Mouse (Mus musculus): ENCODE measurements around the gene Cinp. TPM values are rescaled to one million over a fixed set of nuclear protein-coding genes. Genes with fewer than 3 reads are reported as not detected.

Cinp gene
- 91.0 and 100 TPM in 2 replicates for polyA plus RNA-seq (2015; fragmentation: Nextera tagmentation; extraction: Ambion mirVana)

DNA sequence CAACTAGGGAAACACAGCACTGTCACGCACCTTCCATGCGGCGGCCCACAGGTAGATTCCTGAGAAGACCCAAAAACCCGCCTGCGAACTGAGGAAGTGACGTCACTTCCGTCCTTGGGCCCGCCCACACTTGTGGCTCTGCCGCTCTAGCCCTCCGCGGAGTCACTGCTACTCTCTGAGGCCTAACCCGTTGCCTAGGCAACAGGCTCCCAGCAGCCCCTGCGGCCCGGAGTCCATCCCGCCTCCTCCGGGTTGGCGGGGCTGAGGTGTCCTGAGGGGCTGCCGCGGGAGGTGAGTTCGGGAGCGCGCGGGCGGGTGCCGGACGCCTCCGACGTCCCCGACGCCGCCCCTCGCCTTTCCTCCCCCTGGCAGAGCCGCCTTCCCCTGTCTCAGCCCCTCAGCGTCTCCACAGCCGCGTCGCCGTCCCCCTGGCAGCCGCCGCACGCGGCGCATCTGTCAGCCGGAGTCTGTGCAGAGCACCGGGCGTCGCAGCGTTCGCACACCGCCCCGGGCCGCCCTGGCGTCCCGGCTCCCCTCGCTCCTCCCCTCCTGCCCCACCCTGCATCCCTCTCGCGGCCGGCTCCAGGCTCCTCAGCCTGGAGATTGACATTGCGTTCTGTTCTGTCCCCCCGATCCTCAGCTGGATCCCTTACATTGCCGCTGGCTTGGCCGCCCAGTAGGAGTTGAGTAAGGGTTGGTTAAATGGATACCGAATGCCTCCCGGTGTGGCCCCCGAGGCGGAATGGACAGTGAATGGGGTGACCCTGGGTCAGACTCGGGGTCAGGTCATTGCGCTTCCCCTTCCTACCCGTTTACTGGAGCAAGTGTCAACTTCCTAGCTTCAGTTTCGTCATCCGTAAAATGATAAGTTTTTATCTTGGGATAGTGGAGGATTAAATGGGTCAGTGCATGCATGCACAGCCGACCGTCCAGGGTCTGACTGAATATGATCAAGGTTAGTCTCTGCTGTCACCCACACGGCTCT is at the start of gene Cinp, which contains the start of gene Tecpr2:
Cinp (minus strand) TSS at position 110 of the 985 bp plus-strand sequence.
Tecpr2 (plus strand) TSS at position 229 of the 985 bp plus-strand sequence.
- Histone ChIP-seq H3K36me3 (0 out of 2 replicates have a peak, but pooled peaks cover 3% of the 10 kb centered on the region), H3K27ac (peak within 1 kb of the TSS; percentile 97), H3K4me2 (peak within 1 kb of the TSS; percentile 93), H3K4me1 (replicated peaks) (peaks cover 76% of the 10 kb centered on the region), H3K27me3 (no peaks in the 10 kb centered on the region), H3K9ac (peak within 1 kb of the TSS; percentile 86), H3K9me3 (replicated peaks) (no peaks in the 10 kb centered on the region), H3K4me3 (replicated peaks) (peak within 1 kb of the TSS; percentile 82)
- peak; percentile 97 for ATAC-seq (ENCODE audit: low read depth)
- DNase-seq: peak; percentile 96
- WGBS (ENCODE audit: insufficient replicate concordance): under 1% methylated on average over 73 of the region's 74 CpGs

DNA sequence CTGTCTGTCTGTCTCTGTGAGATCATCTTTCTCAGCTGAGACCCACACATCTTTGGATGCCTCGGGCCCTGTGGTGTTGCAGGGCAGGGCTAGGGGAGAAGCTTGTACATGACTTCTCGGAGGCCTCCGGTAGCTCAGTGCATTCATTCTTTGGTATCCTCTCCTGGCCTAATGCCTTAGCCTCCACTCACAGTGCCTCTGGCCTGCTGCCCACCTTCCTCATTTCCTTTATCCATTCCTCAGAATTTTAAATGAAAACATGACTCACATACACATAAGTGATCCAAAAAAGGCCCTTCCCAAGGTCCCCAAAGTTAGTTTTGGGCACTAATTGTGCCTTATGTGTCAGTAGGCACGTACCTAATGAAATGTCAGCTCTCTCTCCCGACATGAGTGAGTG is 48.6 kb upstream of the Cinp start:
- no peak for DNase-seq
- H3K4me3 ChIP-seq (replicated peaks): no peak overlapping the region
- H3K4me1 ChIP-seq (replicated peaks): peaks cover 9% of the 10 kb centered on the region
- no peak for ATAC-seq (ENCODE audit: low read depth)
- peaks cover 48% of the 10 kb centered on the region for H3K36me3 ChIP-seq
- H3K9ac ChIP-seq: no peak overlapping the region
- no peak overlapping the region for H3K4me2 ChIP-seq
- H3K9me3 ChIP-seq (replicated peaks): no peaks in the 10 kb centered on the region
- no peaks in the 10 kb centered on the region for H3K27me3 ChIP-seq
- 92% methylated on average over 5 of the region's 5 CpGs for WGBS (ENCODE audit: insufficient replicate concordance)
- peak overlapping the region; percentile 56; the same call in 1 of the 2 replicates for H3K27ac ChIP-seq

DNA sequence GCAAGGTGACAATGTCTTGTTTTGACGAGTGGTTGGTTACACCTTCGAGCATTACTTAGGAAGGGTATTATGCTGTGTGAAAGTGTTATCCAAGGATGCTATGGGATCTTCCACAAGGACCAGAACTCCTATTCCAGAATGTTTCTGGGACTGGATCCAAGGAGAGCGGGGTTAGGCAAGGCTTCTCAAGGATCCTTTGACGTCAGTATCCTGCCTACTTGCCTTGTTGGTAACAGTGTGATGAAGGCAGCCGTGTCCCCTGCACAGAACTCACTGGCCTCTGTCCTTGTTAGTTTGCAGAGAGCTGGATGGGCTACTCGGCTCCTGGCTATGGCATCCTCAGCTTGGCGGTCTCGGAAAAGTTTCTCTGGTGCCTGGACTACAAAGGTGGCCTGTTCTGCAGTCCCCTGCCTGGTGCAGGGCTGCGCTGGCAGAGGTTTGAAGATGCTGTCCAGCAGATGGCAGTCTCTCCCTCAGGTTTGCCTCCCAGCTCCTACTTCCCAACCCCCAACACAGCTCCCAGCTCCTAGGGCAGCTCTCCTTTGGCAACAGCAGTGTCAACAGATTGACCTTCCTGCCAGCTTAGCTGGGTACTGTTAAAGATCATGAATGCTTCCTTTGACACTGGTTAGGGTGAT is 47.2 kb upstream of the Cinp start:
- Histone ChIP-seq H3K36me3 (peaks cover 51% of the 10 kb centered on the region), H3K27me3 (no peaks in the 10 kb centered on the region), H3K4me3 (replicated peaks) (no peak overlapping the region), H3K4me2 (no peak overlapping the region), H3K9me3 (replicated peaks) (no peaks in the 10 kb centered on the region), H3K27ac (no peak overlapping the region), H3K9ac (no peak overlapping the region), H3K4me1 (replicated peaks) (peaks cover 9% of the 10 kb centered on the region)
- WGBS (ENCODE audit: insufficient replicate concordance): 73% methylated on average over 9 of the region's 9 CpGs
- peak; percentile 88 for ATAC-seq (ENCODE audit: low read depth)
- peak; percentile 68 for DNase-seq

DNA sequence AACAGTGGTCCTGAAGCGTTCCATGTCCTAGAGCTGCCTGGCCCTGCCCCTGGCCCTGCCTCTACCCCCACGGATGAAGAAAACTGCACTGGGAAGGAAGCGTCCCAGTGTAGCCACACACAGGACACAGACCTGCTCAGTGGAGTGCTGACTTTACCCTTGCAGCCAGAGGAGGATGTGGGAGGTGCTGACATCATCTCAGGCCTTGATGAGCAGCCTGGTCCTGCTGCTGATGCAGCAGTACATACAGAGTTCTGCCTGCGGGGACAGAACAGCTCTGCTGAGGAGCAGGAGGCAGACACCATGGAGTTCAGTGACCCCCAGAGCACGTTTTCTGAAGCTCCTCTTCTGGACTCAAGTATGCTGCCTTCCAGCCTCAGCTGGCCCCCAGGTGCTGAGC is 43.9 kb upstream of the Cinp start:
- no peak overlapping the region for H3K9ac ChIP-seq
- H3K4me2 ChIP-seq: no peak overlapping the region
- ATAC-seq (ENCODE audit: low read depth): no peak
- H3K27me3 ChIP-seq: no peaks in the 10 kb centered on the region
- DNase-seq: no peak
- H3K4me3 ChIP-seq (replicated peaks): no peak overlapping the region
- H3K4me1 ChIP-seq (replicated peaks): peaks cover 9% of the 10 kb centered on the region
- 62% methylated on average over 5 of the region's 5 CpGs for WGBS (ENCODE audit: insufficient replicate concordance)
- H3K36me3 ChIP-seq: peaks cover 51% of the 10 kb centered on the region
- no peak overlapping the region for H3K27ac ChIP-seq
- H3K9me3 ChIP-seq (replicated peaks): no peaks in the 10 kb centered on the region

DNA sequence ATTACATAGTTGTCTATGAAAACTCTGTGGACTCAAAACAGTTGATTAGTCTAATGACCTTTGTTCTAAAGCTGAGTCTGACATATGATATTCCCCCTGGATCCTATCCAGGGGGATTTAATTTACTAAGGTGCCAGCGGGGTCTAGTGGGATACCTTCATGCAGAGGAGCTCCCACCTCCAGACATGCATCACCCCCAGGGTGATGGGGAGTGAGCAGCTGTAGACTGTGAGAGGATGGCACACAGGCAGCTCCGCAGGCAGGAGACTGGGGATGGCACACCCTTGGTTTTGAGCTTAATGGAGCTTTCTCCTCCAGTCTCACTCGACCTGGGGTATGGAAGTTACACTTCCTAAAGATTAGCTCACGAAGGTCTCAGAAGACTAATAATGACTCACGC is 32.6 kb upstream of the Cinp start:
- Histone ChIP-seq H3K4me1 (replicated peaks) (no peaks in the 10 kb centered on the region), H3K36me3 (peaks cover 33% of the 10 kb centered on the region), H3K27ac (no peak overlapping the region), H3K4me2 (no peak overlapping the region), H3K4me3 (replicated peaks) (no peak overlapping the region), H3K9me3 (replicated peaks) (no peaks in the 10 kb centered on the region), H3K9ac (no peak overlapping the region), H3K27me3 (no peaks in the 10 kb centered on the region)
- DNase-seq: no peak
- 75% methylated on average over 5 of the region's 5 CpGs for WGBS (ENCODE audit: insufficient replicate concordance)
- ATAC-seq (ENCODE audit: low read depth): no peak

DNA sequence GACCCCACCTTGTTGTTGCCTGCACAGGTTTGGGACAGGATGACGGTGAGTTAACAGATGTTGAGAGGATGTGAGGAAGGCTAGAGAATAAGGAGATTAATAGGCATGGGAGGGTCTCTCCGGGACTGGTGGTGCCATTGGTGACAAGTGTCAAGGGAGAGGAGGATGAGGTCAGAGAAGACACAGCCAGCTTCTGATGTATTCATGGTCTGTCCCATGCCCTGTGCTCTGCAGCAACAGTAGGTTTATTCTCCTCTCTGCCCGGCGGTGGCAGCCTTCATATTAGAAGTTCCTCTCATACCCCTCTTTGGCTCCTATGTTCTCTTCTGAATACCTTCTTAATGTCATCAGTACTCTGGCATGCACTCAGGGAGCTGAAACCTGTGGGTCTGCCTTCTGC is 31.3 kb upstream of the Cinp start:
- no peaks in the 10 kb centered on the region for H3K9me3 ChIP-seq (replicated peaks)
- no peak for ATAC-seq (ENCODE audit: low read depth)
- no peak for DNase-seq
- H3K36me3 ChIP-seq: peaks cover 36% of the 10 kb centered on the region
- H3K9ac ChIP-seq: no peak overlapping the region
- H3K4me2 ChIP-seq: no peak overlapping the region
- WGBS (ENCODE audit: insufficient replicate concordance): 79% methylated on average over 4 of the region's 4 CpGs
- no peak overlapping the region for H3K27ac ChIP-seq
- H3K27me3 ChIP-seq: no peaks in the 10 kb centered on the region
- no peak overlapping the region for H3K4me3 ChIP-seq (replicated peaks)
- H3K4me1 ChIP-seq (replicated peaks): no peaks in the 10 kb centered on the region

DNA sequence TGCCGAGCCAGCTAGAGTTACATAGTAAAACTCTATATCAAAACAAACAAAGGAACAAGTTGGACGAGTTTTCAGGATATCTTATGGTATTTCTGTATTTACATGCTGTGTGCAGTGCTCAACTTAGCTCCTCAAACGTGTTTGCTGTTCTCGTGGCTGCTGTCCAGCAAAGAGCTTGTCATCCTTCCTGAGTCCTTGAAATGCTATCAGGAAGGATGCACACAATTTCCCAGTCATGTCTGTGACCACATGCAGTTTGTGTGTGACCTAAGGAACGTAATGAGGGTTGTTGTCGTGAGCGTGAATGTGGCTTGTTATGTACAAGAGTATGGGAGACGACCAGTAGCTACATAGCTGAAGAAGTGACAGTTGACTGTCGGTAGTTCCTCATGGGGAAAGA is 26.8 kb upstream of the Cinp start:
- Histone ChIP-seq H3K36me3 (peaks cover 35% of the 10 kb centered on the region), H3K9ac (no peak overlapping the region), H3K4me1 (replicated peaks) (no peaks in the 10 kb centered on the region), H3K4me2 (no peak overlapping the region), H3K4me3 (replicated peaks) (no peak overlapping the region), H3K9me3 (replicated peaks) (no peaks in the 10 kb centered on the region), H3K27ac (no peak overlapping the region), H3K27me3 (no peaks in the 10 kb centered on the region)
- no peak for ATAC-seq (ENCODE audit: low read depth)
- no peak for DNase-seq
- 64% methylated on average over 9 of the region's 9 CpGs for WGBS (ENCODE audit: insufficient replicate concordance)

DNA sequence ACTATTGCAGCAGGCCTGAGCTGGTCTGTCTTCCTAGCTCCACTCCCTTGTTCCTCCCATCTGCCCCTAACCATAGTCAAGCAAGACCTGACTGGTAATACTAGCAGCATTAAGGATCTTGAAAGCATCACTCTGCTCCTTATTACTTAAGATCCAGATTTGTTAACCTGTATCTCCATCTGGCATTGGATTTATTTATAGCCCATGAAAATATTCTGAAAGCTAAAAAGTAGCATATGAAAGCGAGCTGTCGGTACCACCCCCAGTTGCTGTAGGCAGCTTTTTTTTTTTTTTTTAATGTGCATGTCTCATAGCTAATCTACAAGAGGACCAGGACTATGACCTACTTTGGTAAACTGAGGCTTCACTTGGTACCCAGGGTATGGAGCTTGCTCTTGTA is 21.0 kb upstream of the Cinp start:
- no peaks in the 10 kb centered on the region for H3K27me3 ChIP-seq
- DNase-seq (no peak), ATAC-seq (ENCODE audit: low read depth) (no peak)
- no peak overlapping the region for H3K4me3 ChIP-seq (replicated peaks)
- no peaks in the 10 kb centered on the region for H3K4me1 ChIP-seq (replicated peaks)
- 86% methylated on average over 2 of the region's 2 CpGs for WGBS (ENCODE audit: insufficient replicate concordance)
- peaks cover 5% of the 10 kb centered on the region; the same call in 1 of the 2 replicates for H3K36me3 ChIP-seq
- no peak overlapping the region for H3K4me2 ChIP-seq
- H3K9me3 ChIP-seq (replicated peaks): no peaks in the 10 kb centered on the region
- no peak overlapping the region for H3K27ac ChIP-seq
- H3K9ac ChIP-seq: no peak overlapping the region

GRCm38 (mm10) chr12:110907845-110908244 is 18.9 kb upstream of the Cinp start:
- no peaks in the 10 kb centered on the region for H3K27me3 ChIP-seq
- no peaks in the 10 kb centered on the region for H3K4me1 ChIP-seq (replicated peaks)
- 0 out of 2 replicates have a peak, but pooled peaks cover 3% of the 10 kb centered on the region for H3K36me3 ChIP-seq
- H3K4me2 ChIP-seq: no peak overlapping the region
- WGBS (ENCODE audit: insufficient replicate concordance): 24% methylated on average over 3 of the region's 3 CpGs
- H3K9ac ChIP-seq: no peak overlapping the region
- no peak for DNase-seq
- no peaks in the 10 kb centered on the region for H3K9me3 ChIP-seq (replicated peaks)
- no peak overlapping the region for H3K4me3 ChIP-seq (replicated peaks)
- no peak for ATAC-seq (ENCODE audit: low read depth)
- H3K27ac ChIP-seq: 0 out of 2 replicates have a peak overlapping the region, but pooled peaks have one; percentile 8

DNA sequence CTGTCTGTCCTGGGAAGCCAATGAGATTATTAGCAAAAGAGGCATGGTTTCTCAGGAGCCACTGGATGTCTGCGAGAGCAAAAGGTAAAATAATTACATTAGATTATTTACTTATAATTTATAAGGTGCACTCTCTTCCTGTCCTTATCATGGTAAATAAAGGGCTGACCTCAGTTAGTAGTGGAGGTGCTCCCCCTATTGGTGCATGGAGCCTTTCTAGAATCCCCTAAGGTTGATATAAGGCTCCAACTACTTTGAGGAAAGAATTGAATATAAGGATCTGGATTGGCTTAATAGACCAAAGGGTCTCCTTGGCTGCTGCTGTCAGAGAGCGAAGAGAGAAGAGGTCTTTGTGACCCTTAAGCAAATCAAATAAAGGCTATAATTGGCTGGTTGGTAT is 14.6 kb upstream of the Cinp start:
- H3K9ac ChIP-seq: no peak overlapping the region
- WGBS (ENCODE audit: insufficient replicate concordance): 74% methylated on average over 2 of the region's 2 CpGs
- DNase-seq: no peak

DNA sequence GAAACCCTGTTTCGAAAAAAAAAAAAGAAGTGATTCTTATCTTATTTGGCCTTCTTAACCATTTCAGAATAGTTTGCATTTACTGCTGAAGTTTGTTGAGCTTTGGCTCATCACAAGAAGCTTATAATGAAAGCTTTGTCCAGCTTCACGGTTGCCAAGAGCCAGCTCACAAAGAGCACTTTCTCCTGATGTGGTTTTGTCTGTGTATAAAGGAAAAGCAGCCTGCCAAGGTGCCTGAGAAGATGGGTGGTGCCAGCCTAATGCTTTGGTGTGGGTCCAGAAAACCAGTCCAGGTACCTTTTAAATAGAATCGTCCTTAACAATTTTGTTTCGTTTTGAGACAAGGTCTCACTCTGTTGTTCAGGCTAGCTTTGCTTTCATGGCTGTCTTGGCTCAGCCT is 13.2 kb upstream of the Cinp start:
- Histone ChIP-seq H3K36me3 (0 out of 2 replicates have a peak, but pooled peaks cover 5% of the 10 kb centered on the region), H3K4me2 (no peak overlapping the region), H3K9ac (no peak overlapping the region), H3K27me3 (no peaks in the 10 kb centered on the region), H3K27ac (no peak overlapping the region), H3K4me3 (replicated peaks) (no peak overlapping the region), H3K9me3 (replicated peaks) (no peaks in the 10 kb centered on the region), H3K4me1 (replicated peaks) (no peaks in the 10 kb centered on the region)
- DNase-seq: no peak
- 62% methylated on average over 4 of the region's 4 CpGs for WGBS (ENCODE audit: insufficient replicate concordance)
- no peak for ATAC-seq (ENCODE audit: low read depth)

More for the DNA sequence above, 14.6 kb upstream of the Cinp start:
- H3K9me3 ChIP-seq (replicated peaks): no peaks in the 10 kb centered on the region
- H3K4me1 ChIP-seq (replicated peaks): no peaks in the 10 kb centered on the region
- ATAC-seq (ENCODE audit: low read depth): no peak
- no peaks in the 10 kb centered on the region for H3K27me3 ChIP-seq
- no peak overlapping the region for H3K4me3 ChIP-seq (replicated peaks)
- H3K4me2 ChIP-seq: no peak overlapping the region
- 0 out of 2 replicates have a peak, but pooled peaks cover 5% of the 10 kb centered on the region for H3K36me3 ChIP-seq
- H3K27ac ChIP-seq: no peak overlapping the region

Data from liver, embryonic 13.5 days (tissue).